Mouse (Mus musculus) liver, adult 2 months (tissue): ENCODE data around the gene Pde6d. TPM values are rescaled to one million over a fixed set of nuclear protein-coding genes. Genes with fewer than 3 reads are reported as not detected.
A peak's percentile ranks its signal among the peaks of the same experiment; 100 is the strongest.

ENCODE experiments used
- DNase-seq: peaks from one replicate; pipeline ENCODE4 v3.0.0-alpha.2; 2011; ENCODE audit warnings: low read depth, low spot score; ENCODE audit errors: extremely low read depth
- H3K27ac ChIP-seq: fragments of 200-500 bp; replicated peaks from 2 replicates; pipeline ENCODE4 v1.5.1; 2012; ENCODE audit warnings: low read depth, mild to moderate bottlenecking, control low read depth, inconsistent platforms, low read length; ENCODE audit not compliant: insufficient read depth
- H3K27me3 ChIP-seq: fragments of 200-500 bp; 2 replicates; pipeline ENCODE4 v1.6.1; 2012; ENCODE audit warnings: mild to moderate bottlenecking, moderate library complexity, low read length, inconsistent platforms; ENCODE audit not compliant: control insufficient read depth, insufficient read depth
- H3K36me3 ChIP-seq: fragments of 200-500 bp; 2 replicates; pipeline ENCODE4 v1.6.1; 2012; ENCODE audit warnings: low read length, inconsistent platforms; ENCODE audit not compliant: control insufficient read depth, insufficient read depth
- H3K4me1 ChIP-seq: fragments of 200-500 bp; 2 replicates; pipeline ENCODE4 v1.6.1; 2011; ENCODE audit warnings: low read length; ENCODE audit not compliant: control insufficient read depth, insufficient read depth
- H3K4me3 ChIP-seq: fragments of 200-500 bp; 2 replicates; pipeline ENCODE4 v1.5.1; 2011; ENCODE audit warnings: low read depth, mild to moderate bottlenecking, control low read depth, low read length, moderate library complexity; ENCODE audit not compliant: insufficient read depth
- H3K79me2 ChIP-seq: fragments of 200-500 bp; 2 replicates; pipeline ENCODE4 v1.6.1; 2012; ENCODE audit warnings: inconsistent platforms, mild to moderate bottlenecking, low read length, moderate library complexity; ENCODE audit not compliant: control insufficient read depth, insufficient read depth
- H3K9ac ChIP-seq: fragments of 200-500 bp; 2 replicates; pipeline ENCODE4 v1.6.1; 2012; ENCODE audit warnings: low read depth, mild to moderate bottlenecking, control low read depth, inconsistent platforms, low read length
- CTCF ChIP-seq: fragments of 200-500 bp; IDR thresholded peaks from 2 replicates; pipeline ENCODE4 v1.5.1; 2011; ENCODE audit warnings: low read depth, low read length, control low read depth
- POLR2A ChIP-seq: fragments of 200-500 bp; IDR thresholded peaks from 2 replicates; pipeline ENCODE4 v1.6.1; 2011; ENCODE audit warnings: low read length, control low read depth; ENCODE audit not compliant: insufficient read depth; ENCODE audit errors: extremely low read depth
- WGBS: fragments of 180-500 bp; shearing (Covaris S2); methylation state at CpG from one replicate; pipeline ENCODE4 v1.1.7; 2018; 5-methylcytosine and 5-hydroxymethylcytosine counted together
- polyA plus RNA-seq: library from polyadenylated mRNA; depleted of rRNA; stranded (reverse); fragments of >200 nt; gene quantifications from 2 replicates; pipeline ENCODE4 v1.2.3, GENCODE M21; 2012
- total RNA-seq: library from RNA; depleted of rRNA; stranded (reverse); fragments of >200 nt; gene quantifications from 2 replicates; pipeline ENCODE4 v1.2.3, GENCODE M21; 2014

Pde6d gene
- total and polyA plus RNA-seq, 2 experiments = 4.7 to 5.3 TPM

GRCm38 (mm10) chr1:86622296-86622695 is 39.9 kb upstream of the Pde6d start:
- Histone ChIP-seq H3K27me3 (no peaks in the 10 kb centered on the region), H3K9ac (no peak overlapping the region), H3K79me2 (no peaks in the 10 kb centered on the region), H3K4me3 (no peak overlapping the region), H3K36me3 (no peaks in the 10 kb centered on the region), H3K27ac (no peak overlapping the region), H3K4me1 (peaks cover 2% of the 10 kb centered on the region; the same call in 1 of the 2 replicates)
- no peak for DNase-seq
- TF ChIP-seq POLR2A (no peak), CTCF (no peak)
- WGBS = 72% methylated on average over 2 of the region's 2 CpGs

DNA sequence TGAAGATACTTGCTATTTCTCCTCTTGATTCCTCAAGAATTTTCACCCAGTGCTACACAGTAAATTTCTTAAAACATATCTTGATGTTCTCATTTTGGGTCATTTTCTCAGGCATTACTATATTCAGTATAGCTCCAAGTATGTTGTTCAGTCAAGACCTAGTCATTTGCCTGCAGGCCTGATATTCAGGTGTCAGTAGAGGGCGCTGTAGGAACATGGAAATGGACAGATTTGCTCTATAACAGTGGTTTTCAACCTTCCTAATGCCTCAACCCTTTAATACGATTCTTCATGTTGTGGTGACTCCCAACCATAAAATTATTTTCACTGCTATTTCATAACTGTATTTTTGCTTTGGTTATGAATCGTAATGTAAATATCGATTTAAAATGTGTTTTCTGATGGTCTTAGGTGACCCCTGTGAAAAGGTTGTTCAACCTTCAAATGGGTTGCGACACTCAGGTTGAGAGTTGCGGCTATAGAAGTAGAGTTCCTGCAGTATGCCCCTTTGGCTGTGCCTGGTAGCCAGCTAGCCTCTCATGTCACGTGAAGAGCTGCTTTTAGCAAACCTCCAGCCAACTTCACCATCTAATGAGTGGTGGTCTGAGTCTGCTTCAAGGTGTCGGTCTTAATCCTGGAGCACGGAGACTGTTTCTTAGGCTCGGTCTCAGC is 36.2 kb upstream of the Pde6d start:
- 43% methylated on average over 10 of the region's 10 CpGs for WGBS

GRCm38 (mm10) chr1:86614269-86614668 is 31.8 kb upstream of the Pde6d start:
- H3K4me3 ChIP-seq = no peak overlapping the region
- no peak overlapping the region for H3K9ac ChIP-seq
- H3K79me2 ChIP-seq = no peaks in the 10 kb centered on the region
- H3K27ac ChIP-seq = no peak overlapping the region
- no peak for DNase-seq
- H3K27me3 ChIP-seq = no peaks in the 10 kb centered on the region
- peak; percentile 43 for TF ChIP-seq CTCF
- no peak for TF ChIP-seq POLR2A
- peaks cover 2% of the 10 kb centered on the region; the same call in 1 of the 2 replicates for H3K4me1 ChIP-seq
- no peaks in the 10 kb centered on the region for H3K36me3 ChIP-seq

More for the DNA sequence above, 36.2 kb upstream of the Pde6d start:
- Histone ChIP-seq H3K79me2 (no peaks in the 10 kb centered on the region), H3K27me3 (no peaks in the 10 kb centered on the region), H3K9ac (no peak overlapping the region), H3K4me3 (no peak overlapping the region), H3K4me1 (peaks cover 2% of the 10 kb centered on the region; the same call in 1 of the 2 replicates), H3K27ac (no peak overlapping the region), H3K36me3 (no peaks in the 10 kb centered on the region)
- TF ChIP-seq POLR2A = no peak
- peak; percentile 61 for TF ChIP-seq CTCF
- peak; percentile 79 for DNase-seq

DNA sequence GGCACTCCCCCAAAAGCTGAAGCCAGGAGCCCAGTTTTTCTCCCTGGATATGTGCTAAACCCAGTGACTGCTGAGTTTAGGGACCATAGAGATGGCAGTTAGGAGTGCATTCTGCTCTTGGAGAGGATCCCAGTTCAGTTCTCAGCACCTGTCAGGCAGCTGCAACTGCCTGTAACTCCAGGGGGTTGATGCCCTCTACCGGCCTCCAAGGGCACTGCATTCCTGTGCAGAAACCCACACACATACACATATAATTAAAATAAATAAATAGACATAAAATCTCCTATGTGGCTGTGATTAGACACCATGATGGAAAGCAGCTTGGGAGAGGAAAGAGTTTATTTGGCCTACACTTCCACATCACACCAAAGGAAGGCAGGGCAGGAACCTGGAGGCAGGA is 29.7 kb upstream of the Pde6d start:
- TF ChIP-seq CTCF (0 out of 2 replicates have a peak, but pooled peaks have one; percentile 19), POLR2A (no peak)
- Histone ChIP-seq H3K79me2 (no peaks in the 10 kb centered on the region), H3K4me3 (no peak overlapping the region), H3K9ac (no peak overlapping the region), H3K27me3 (no peaks in the 10 kb centered on the region), H3K27ac (no peak overlapping the region), H3K36me3 (peaks cover 1% of the 10 kb centered on the region; the same call in 1 of the 2 replicates), H3K4me1 (peaks cover 10% of the 10 kb centered on the region)
- no peak for DNase-seq
- WGBS = 87% methylated on average over 1 of the region's 1 CpGs

- TF ChIP-seq CTCF (no peak), POLR2A (no peak)
Observed at GRCm38 (mm10) chr1:86610954-86611353, 28.5 kb upstream of the Pde6d start.

GRCm38 (mm10) chr1:86600117-86600516 is 17.7 kb upstream of the Pde6d start:
- peak overlapping the region; percentile 77 for H3K27ac ChIP-seq
- peaks cover 28% of the 10 kb centered on the region for H3K4me1 ChIP-seq
- 18% methylated on average over 2 of the region's 2 CpGs for WGBS
- no peak for TF ChIP-seq POLR2A
- TF ChIP-seq CTCF = no peak
- H3K36me3 ChIP-seq = peaks cover 42% of the 10 kb centered on the region
- H3K9ac ChIP-seq = no peak overlapping the region
- H3K27me3 ChIP-seq = no peaks in the 10 kb centered on the region
- no peak overlapping the region for H3K4me3 ChIP-seq
- H3K79me2 ChIP-seq = no peaks in the 10 kb centered on the region
- peak; percentile 84 for DNase-seq

More at GRCm38 (mm10) chr1:86610954-86611353, 28.5 kb upstream of the Pde6d start:
- 100% methylated on average over 1 of the region's 1 CpGs for WGBS
- H3K36me3 ChIP-seq = peaks cover 3% of the 10 kb centered on the region; the same call in 1 of the 2 replicates
- H3K4me1 ChIP-seq = peaks cover 13% of the 10 kb centered on the region
- H3K4me3 ChIP-seq = no peak overlapping the region
- H3K27me3 ChIP-seq = no peaks in the 10 kb centered on the region
- no peak for DNase-seq
- no peak overlapping the region for H3K27ac ChIP-seq
- H3K79me2 ChIP-seq = no peaks in the 10 kb centered on the region
- no peak overlapping the region for H3K9ac ChIP-seq
